Mouse (Mus musculus): ENCODE data around the gene Ank3. TPM values are rescaled to one million over a fixed set of nuclear protein-coding genes. Genes with fewer than 3 reads are reported as not detected.

Gene Ank3
- polyA plus RNA-seq, 1 experiment from 2014 or later: 30.3 TPM

DNA sequence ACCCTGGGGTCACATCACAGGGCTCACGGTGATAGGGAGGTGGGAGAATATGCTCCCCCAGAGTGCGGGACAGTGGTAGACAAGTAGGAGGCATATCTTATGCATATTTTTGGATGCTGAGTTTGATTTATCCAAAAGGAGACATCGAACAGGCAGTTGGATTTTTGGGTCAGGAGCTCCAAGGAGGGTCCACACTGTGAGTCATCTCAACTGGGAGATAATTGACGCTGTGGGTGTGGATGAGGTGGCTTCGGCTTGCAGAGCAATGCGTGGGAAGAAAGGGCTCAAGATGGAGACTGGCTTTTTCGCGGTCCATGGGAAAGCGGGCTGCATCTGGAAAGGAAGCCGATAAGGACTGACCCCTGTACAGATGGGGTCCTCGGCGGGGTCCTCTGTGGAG is 290.5 kb downstream of the Ank3 start:
- H3K27me3 ChIP-seq: no peaks in the 10 kb centered on the region
- ATAC-seq (ENCODE audit: insufficient number of reproducible peaks, insufficient read depth, low FRiP score, low TSS enrichment, low read depth): no peak
- H3K4me3 ChIP-seq: no peak overlapping the region
- 90% methylated on average over 12 of the region's 12 CpGs for WGBS
- no peaks in the 10 kb centered on the region for H3K36me3 ChIP-seq
- H3K9me3 ChIP-seq: 0 out of 2 replicates have a peak, but pooled peaks cover 4% of the 10 kb centered on the region
- H3K9ac ChIP-seq: no peak overlapping the region
- H3K4me1 ChIP-seq: peaks cover 7% of the 10 kb centered on the region
- no peak overlapping the region for H3K27ac ChIP-seq
- no peak overlapping the region for H3K4me2 ChIP-seq

DNA sequence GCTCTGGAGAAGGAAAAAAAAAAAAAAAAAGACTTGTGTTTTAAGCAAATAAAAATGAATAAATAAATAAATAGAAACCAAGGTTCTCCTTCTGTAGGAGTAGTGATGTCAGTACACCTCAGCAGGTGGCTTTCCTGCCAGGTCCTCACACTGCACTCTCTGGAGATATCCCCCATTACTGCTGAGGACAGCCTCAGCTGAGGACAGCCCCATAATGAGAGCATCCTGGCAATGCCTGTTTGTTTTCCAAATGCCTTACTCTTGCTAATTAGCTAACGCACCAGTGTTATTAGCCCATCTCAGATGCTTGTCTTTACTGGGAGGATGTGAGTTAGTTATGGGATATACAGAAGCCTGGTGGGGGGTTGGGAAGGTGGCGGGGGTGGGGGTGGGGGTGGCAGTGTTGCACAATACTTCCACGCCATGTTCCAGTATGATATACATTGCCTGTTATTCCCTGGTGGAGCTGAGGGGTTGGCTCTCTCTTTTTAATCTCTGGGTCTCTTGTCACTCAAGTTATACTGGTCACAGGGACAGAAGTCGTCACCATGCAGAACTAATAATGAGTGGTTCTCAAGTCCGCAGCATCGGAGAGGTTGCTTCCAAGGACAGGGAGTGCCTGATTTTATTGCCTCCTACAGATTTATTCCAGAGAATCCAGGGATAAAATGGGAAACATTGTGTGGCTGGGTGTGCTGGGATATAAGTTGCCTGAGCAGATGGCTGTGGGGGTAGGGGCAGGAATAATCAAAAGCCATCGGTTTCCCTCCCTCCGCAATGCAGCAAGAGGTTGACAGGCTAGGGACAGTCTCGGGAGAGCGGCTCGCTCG is 291.8 kb downstream of the Ank3 start:
- no peak overlapping the region for H3K4me3 ChIP-seq
- no peak for ATAC-seq (ENCODE audit: insufficient number of reproducible peaks, insufficient read depth, low FRiP score, low TSS enrichment, low read depth)
- 14% methylated on average over 12 of the region's 12 CpGs for WGBS
- H3K9ac ChIP-seq: 0 out of 2 replicates have a peak overlapping the region, but pooled peaks have one; percentile 6
- no peaks in the 10 kb centered on the region for H3K27me3 ChIP-seq
- peaks cover 7% of the 10 kb centered on the region for H3K4me1 ChIP-seq
- H3K4me2 ChIP-seq: peak overlapping the region; percentile 44
- H3K36me3 ChIP-seq: no peaks in the 10 kb centered on the region
- no peaks in the 10 kb centered on the region for H3K9me3 ChIP-seq
- H3K27ac ChIP-seq: no peak overlapping the region

DNA sequence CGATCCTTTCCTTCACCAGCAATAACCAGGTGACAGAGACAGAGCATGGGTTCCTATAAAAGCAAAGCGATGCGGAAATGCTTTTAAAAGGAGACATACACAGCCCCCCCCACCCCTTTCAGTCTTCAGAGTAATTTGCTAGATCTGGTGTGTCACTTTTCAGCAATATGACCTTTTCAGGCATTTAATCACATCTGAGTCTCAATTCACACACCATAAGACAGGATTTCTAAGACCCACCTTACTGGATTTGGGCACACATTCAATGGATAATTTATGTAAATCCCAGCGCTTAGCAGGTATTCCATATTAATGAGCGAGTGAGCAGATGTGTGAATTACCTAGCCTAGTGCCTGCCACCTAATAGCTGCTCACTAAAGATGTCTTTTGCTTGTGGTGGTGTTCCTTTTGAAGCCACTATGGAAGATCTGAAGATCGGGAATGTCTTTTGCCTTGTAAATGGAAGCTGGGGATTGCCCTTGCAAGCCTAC is 292.4 kb downstream of the Ank3 start:
- Histone ChIP-seq H3K4me2 (peak overlapping the region; percentile 44), H3K4me3 (no peak overlapping the region), H3K27ac (no peak overlapping the region), H3K4me1 (peaks cover 11% of the 10 kb centered on the region), H3K36me3 (no peaks in the 10 kb centered on the region), H3K9ac (0 out of 2 replicates have a peak overlapping the region, but pooled peaks have one; percentile 6), H3K9me3 (no peaks in the 10 kb centered on the region), H3K27me3 (no peaks in the 10 kb centered on the region)
- 33% methylated on average over 6 of the region's 6 CpGs for WGBS
- no peak for ATAC-seq (ENCODE audit: insufficient number of reproducible peaks, insufficient read depth, low FRiP score, low TSS enrichment, low read depth)

DNA sequence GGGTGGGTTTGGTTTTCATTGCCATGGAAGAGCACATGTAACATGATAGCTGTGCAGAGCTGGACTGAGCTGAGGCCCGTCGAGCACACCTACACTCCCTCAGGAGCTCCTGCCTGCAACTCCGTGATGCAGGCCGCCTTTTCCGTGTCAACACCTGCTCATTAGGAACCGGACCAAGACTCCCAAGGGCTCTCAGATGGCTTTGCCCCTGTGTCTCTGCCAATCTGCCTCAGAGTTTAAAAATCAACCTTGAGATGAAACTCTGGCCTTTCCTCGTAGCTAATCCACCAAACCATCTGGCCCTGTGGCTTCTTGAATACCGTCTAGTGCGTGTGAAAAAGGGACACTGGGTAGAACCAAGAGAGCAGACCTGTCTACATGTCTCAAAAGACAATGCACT is 297.4 kb downstream of the Ank3 start:
- Histone ChIP-seq H3K4me1 (peaks cover 6% of the 10 kb centered on the region; the same call in 1 of the 2 replicates), H3K27me3 (no peaks in the 10 kb centered on the region), H3K27ac (no peak overlapping the region), H3K4me2 (no peak overlapping the region), H3K36me3 (no peaks in the 10 kb centered on the region), H3K9ac (no peak overlapping the region), H3K9me3 (no peaks in the 10 kb centered on the region), H3K4me3 (no peak overlapping the region)
- ATAC-seq (ENCODE audit: insufficient number of reproducible peaks, insufficient read depth, low FRiP score, low TSS enrichment, low read depth): no peak
- WGBS: 51% methylated on average over 9 of the region's 9 CpGs

DNA sequence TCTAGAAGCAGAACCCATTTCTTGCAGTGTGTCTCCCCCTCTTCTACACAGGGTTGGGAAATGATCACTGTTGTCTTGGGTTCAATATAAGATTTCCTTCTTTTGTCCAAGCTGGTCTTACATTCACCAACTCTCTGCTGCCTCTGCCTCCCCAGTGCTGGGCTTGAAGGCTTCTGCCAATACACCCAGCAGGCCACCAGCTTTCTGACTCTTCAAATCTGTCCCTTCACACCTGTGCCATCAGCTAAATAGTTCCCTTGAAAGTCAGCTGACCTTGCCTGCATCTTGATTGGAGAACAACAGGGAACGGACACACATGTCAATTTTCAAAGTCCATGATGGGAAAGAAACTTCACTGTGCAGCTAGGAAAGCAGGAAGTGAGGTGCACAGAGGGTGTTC is 300.1 kb downstream of the Ank3 start:
- Histone ChIP-seq H3K36me3 (no peaks in the 10 kb centered on the region), H3K27ac (no peak overlapping the region), H3K4me2 (no peak overlapping the region), H3K9me3 (no peaks in the 10 kb centered on the region), H3K27me3 (no peaks in the 10 kb centered on the region), H3K4me3 (no peak overlapping the region), H3K9ac (no peak overlapping the region), H3K4me1 (peaks cover 6% of the 10 kb centered on the region; the same call in 1 of the 2 replicates)
- no peak for ATAC-seq (ENCODE audit: insufficient number of reproducible peaks, insufficient read depth, low FRiP score, low TSS enrichment, low read depth)
- 86% methylated on average over 1 of the region's 1 CpGs for WGBS

DNA sequence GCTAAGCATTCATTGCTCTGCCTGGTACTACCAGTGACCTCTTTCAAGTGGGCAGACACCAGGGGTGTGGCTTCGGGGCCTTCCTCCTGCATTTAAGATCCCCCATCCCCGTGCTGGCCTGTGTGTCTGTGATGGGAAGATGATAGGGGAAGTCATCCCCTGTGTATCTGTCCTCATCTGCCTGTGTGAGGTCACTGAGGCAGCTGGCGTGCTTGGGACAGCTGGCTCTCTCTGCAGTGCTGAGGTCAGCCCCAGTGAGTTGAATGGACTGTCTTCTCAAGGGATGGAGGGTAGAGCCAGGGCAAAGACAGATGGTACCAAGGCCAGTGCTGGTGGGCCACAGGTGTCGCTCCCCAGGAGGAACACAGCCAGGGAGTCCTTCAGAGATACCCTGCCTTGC is 302.7 kb downstream of the Ank3 start:
- Histone ChIP-seq H3K27ac (no peak overlapping the region), H3K4me3 (no peak overlapping the region), H3K27me3 (no peaks in the 10 kb centered on the region), H3K9ac (no peak overlapping the region), H3K9me3 (no peaks in the 10 kb centered on the region), H3K4me2 (no peak overlapping the region), H3K36me3 (no peaks in the 10 kb centered on the region), H3K4me1 (peaks cover 7% of the 10 kb centered on the region)
- no peak for ATAC-seq (ENCODE audit: insufficient number of reproducible peaks, insufficient read depth, low FRiP score, low TSS enrichment, low read depth)
- WGBS: 63% methylated on average over 4 of the region's 4 CpGs

DNA sequence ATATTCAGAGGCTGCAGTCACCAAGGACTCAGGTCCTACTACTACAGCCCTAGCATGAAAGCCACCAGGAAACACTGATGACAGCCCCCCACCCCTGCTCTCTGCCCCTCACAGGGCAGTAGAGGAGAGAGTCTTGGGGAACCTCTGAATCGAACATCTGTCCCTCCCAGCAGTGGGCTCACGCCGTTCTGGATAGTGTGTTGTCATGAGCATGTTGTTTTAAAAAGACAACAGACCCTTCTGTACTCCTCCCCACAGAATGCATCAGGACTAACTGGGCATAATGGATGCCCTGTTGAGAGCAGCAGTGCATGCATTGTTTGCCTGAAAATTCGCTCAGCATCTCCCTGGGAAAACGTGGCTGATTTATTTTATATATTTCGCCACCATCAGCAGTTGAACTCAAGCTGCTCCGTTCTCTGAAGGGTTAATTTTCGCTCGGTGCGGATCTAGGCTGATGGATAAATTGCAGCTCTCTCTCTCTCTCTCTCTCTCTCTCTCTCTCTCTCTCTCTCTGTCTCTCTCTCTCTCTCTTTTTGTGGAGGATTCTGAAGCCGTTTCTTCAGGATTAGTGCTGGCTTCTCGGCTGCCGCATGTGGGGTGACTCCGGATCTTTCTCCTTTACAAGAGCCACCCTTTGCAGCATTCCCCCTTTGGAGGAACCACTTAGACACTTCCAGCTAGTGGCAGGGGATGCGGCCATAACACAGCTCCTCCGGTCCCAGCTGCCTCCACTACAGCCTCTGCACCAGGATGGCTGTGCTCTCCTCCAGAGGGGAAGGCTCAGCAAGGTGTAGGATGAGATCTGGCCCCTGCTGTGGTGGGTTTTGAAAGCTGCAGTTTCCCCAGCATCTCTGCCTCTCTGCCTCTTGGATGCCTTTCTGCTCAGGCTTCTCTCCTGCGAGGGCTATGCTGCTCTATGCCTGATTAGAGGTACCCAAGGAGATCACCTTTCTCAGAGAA is 307.5 kb downstream of the Ank3 start:
- Histone ChIP-seq H3K27me3 (no peaks in the 10 kb centered on the region), H3K4me3 (peak overlapping the region; percentile 40), H3K36me3 (no peaks in the 10 kb centered on the region), H3K27ac (no peak overlapping the region), H3K4me2 (peak overlapping the region; percentile 67), H3K9me3 (no peaks in the 10 kb centered on the region), H3K4me1 (peaks cover 25% of the 10 kb centered on the region), H3K9ac (peak overlapping the region; percentile 69)
- ATAC-seq (ENCODE audit: insufficient number of reproducible peaks, insufficient read depth, low FRiP score, low TSS enrichment, low read depth): 0 out of 2 replicates have a peak, but pooled peaks have one; percentile 37
- WGBS: 4% methylated on average over 17 of the region's 17 CpGs

DNA sequence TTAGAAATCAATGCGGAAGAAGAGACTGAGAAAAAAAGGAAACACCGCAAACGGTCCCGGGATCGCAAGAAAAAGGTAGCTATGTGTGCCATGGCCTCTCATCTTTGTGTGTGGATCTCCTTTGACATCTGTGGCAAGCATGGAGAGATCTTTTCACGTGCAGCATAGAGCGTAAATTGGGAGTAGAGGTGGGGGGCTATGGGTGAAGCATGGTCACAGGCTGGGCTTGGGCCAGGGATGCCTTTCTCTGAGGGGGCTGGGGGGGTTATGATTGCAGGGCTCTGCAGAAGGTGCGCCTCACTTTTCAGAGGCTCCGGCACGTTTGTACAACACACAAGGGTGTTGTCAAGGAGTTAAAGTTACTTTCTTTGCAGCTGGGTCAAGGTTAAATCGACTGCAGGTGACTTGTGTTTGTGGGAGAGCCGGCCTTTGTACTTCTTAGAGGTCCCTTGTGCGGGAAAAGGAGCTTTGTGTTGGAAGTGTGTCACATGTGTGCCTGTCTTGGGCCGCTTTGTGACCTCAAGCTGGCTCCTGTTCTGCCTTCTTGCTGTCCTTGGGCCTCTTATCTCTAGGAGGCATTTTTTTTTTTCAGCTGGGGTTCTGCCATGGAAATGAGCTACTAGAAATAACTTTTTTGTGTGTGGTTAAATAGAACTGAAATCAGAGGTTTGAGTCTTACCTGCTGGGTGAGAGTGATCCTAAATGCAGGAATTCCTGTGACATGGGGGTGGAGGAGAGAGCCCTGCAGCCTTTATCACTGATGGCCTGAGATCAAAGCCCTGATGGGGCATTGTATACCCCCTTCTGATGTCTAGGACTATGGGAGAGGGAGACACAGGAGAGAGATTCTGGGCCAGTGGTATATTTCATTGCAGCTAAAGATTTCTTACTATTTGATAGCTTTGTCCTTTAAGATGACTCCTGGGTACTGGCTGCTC is 308.5 kb downstream of the Ank3 start:
- Histone ChIP-seq H3K4me2 (peak overlapping the region; percentile 67), H3K4me3 (peak overlapping the region; percentile 40), H3K4me1 (peaks cover 25% of the 10 kb centered on the region), H3K9ac (peak overlapping the region; percentile 69), H3K27ac (no peak overlapping the region), H3K36me3 (no peaks in the 10 kb centered on the region), H3K27me3 (no peaks in the 10 kb centered on the region), H3K9me3 (no peaks in the 10 kb centered on the region)
- 16% methylated on average over 14 of the region's 14 CpGs for WGBS
- no peak for ATAC-seq (ENCODE audit: insufficient number of reproducible peaks, insufficient read depth, low FRiP score, low TSS enrichment, low read depth)

DNA sequence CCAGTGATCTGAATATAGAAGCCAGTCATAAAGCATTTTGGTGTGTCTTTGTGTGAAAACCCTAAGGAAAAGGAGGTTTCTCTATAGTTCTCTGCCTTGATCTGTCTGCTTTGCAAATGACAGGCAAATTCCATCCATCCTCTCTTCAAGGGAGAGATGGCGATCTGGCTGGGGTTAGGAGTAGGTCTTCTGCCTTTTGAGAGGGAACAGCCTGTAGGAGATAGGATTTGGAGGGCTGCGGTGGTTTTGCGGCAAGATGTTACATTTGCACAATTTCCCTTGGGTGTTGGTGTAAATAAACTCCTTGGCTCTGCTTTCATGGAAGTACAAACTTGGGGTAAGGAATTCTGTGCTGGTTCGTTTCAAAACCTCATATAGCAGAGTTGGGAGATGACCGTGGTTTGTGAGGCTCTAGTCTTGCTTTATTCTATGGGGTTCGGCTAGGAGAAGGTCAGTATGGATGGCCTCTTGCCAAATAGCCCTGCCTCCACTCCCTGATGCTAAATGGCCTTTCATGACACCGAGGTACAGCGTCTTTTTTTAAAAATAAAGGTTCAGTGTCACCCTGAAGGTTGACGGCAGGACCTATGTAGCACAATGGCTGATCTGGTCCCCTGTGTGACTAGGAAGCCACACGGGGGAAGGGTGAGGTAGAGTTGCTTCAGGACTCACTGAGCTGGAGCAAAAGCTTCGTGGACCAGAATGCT is 309.4 kb downstream of the Ank3 start:
- H3K9me3 ChIP-seq: no peaks in the 10 kb centered on the region
- no peak overlapping the region for H3K4me2 ChIP-seq
- no peak overlapping the region for H3K4me3 ChIP-seq
- H3K4me1 ChIP-seq: peaks cover 25% of the 10 kb centered on the region
- no peaks in the 10 kb centered on the region for H3K27me3 ChIP-seq
- WGBS: 78% methylated on average over 11 of the region's 11 CpGs
- no peaks in the 10 kb centered on the region for H3K36me3 ChIP-seq
- no peak for ATAC-seq (ENCODE audit: insufficient number of reproducible peaks, insufficient read depth, low FRiP score, low TSS enrichment, low read depth)
- H3K27ac ChIP-seq: no peak overlapping the region
- H3K9ac ChIP-seq: no peak overlapping the region

DNA sequence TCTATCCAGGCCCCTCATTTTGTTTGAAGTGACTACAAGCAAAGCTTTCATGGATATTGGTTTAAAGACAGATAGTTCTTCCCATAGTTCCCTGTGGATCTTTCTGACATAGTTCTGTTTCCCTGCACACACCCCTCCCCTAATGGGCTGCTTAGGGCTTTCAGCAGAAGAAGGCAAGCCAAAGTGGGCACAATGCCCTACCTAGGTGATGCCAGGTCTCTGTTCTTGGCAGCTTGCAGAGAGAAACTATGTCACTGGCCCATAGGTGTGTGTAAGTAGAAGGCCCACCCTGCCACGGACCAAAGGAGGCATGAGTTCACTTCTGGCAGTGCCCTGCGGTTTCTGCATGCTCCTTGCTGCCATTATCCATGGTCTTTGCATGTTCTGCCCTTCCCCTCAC is 311.1 kb downstream of the Ank3 start:
- no peak for ATAC-seq (ENCODE audit: insufficient number of reproducible peaks, insufficient read depth, low FRiP score, low TSS enrichment, low read depth)
- Histone ChIP-seq H3K4me1 (peaks cover 25% of the 10 kb centered on the region), H3K4me3 (no peak overlapping the region), H3K9me3 (no peaks in the 10 kb centered on the region), H3K27me3 (no peaks in the 10 kb centered on the region), H3K4me2 (no peak overlapping the region), H3K36me3 (no peaks in the 10 kb centered on the region), H3K9ac (no peak overlapping the region), H3K27ac (no peak overlapping the region)
- WGBS: 87% methylated on average over 2 of the region's 2 CpGs
